Mouse (Mus musculus): ENCODE results near the gene Tbl2. TPM values are rescaled to one million over a fixed set of nuclear protein-coding genes. Genes with fewer than 3 reads are reported as not detected.

The Tbl2 gene
- total RNA-seq, 1 experiment, result 49.6 TPM

DNA sequence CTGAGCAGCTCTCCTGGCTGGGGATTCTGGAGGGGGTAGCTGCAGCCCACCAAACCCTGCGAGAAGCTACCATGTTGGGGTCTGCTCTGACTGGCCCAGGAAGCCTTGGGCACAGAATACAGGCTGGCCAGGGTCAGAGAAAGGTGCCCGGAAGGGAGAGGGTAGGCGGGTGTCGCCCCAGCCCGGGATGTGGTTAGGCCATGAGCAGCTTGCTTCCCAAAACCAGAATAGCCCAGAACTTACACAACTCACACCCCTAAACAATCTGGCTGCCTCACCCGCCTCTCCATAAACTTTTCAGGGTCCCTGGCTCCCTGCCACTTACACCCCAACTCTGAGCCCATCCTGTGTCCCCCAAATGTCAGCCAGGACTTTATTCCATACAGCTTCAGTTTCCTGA is 21.8 kb upstream of the Tbl2 start:
- H3K4me3 ChIP-seq (ENCODE audit: insufficient read depth in 1 of 2, low read depth in 1 of 2, low read length in 2 of 2, poor library complexity in 1 of 2, severe bottlenecking in 1 of 2), result no peak overlapping the region
- H3K27ac ChIP-seq (ENCODE audit: insufficient read depth, low read depth, low read length, poor library complexity, severe bottlenecking), result no peak overlapping the region
- no peaks in the 10 kb centered on the region for H3K4me1 ChIP-seq (ENCODE audit: control insufficient read depth in 2 of 2, insufficient read depth in 2 of 2, low read length in 2 of 2, poor library complexity in 1 of 2)
- in situ Hi-C loops (cut with MboI; ENCODE audit: low sequenced_read_pairs in 2 of 2, unreplicated experiment in 2 of 2), result no loop called here
- TF ChIP-seq CHD2 (IDR thresholded peaks at IDR 0.05; ENCODE audit: low read depth, low read length) (no peak), ZC3H11A (IDR thresholded peaks at IDR 0.05; ENCODE audit: borderline replicate concordance, low read depth, low read length) (no peak), MAFK (IDR thresholded peaks at IDR 0.05; ENCODE audit: insufficient read depth, low read depth, low read length) (no peak)
- no peak for DNase-seq (ENCODE audit: low read depth, low spot score)
- H3K9me3 ChIP-seq (ENCODE audit: control insufficient read depth, insufficient read depth, low read depth, low read length), result no peaks in the 10 kb centered on the region
- no peaks in the 10 kb centered on the region for H3K36me3 ChIP-seq (ENCODE audit: control insufficient read depth, insufficient read depth, low read length, poor library complexity, severe bottlenecking)
- no peak overlapping the region for H3K9ac ChIP-seq (ENCODE audit: insufficient read depth, low read depth, low read length, poor library complexity, severe bottlenecking)

DNA sequence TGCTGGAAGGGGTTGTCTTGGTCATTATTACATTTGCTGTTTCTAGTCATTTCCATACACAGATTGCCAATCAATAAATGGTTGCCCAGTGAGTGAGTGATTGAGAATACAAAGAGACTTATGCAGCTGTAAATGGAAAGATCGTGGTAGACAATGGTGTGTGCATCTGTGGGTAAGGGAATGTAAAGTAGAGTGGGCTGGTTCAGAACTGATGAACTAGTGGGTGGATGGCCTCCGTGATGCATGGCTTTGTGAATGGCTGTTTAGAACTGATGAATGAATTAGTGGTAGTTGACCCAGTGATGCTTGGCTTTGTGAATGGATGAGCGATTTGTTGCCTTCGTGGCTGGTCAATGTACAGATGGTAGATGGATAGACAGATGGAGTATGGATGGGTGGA is 19.7 kb upstream of the Tbl2 start:
- in situ Hi-C loops (cut with MboI; ENCODE audit: low sequenced_read_pairs in 2 of 2, unreplicated experiment in 2 of 2), result no loop called here
- DNase-seq (ENCODE audit: low read depth, low spot score), result no peak
- no peak overlapping the region for H3K4me3 ChIP-seq (ENCODE audit: insufficient read depth in 1 of 2, low read depth in 1 of 2, low read length in 2 of 2, poor library complexity in 1 of 2, severe bottlenecking in 1 of 2)

DNA sequence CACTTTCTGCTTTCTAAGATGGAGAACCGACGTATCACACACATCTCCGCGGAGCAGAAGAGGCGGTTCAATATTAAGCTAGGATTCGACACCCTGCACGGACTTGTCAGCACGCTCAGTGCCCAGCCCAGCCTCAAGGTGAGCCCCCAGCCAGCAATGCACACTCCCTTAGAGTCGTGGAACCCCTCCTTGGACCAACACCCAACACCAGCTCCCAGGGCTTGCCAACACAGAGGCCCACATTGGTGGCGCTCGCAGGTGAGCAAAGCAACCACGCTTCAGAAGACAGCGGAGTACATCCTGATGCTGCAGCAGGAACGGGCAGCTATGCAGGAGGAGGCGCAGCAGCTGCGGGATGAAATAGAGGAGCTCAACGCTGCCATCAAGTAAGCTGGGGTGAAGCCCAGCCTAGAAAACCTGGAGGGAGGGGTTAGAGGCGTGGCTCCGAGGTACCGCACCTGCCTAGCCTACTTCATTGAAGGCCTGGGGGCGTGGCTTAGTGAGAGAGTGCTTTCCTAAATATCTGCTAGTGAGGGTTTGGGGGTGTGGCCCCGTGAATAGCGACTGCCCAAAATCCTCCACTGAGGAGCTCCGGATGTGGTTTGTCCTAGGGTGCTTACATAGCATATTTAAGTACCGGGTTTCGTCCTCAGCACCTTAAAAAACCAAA is 15.6 kb upstream of the Tbl2 start:
- Histone ChIP-seq H3K9ac (ENCODE audit: insufficient read depth, low read depth, low read length, poor library complexity, severe bottlenecking) (no peak overlapping the region), H3K36me3 (ENCODE audit: control insufficient read depth, insufficient read depth, low read length, poor library complexity, severe bottlenecking) (no peaks in the 10 kb centered on the region), H3K9me3 (ENCODE audit: control insufficient read depth, insufficient read depth, low read depth, low read length) (no peaks in the 10 kb centered on the region), H3K4me3 (ENCODE audit: insufficient read depth in 1 of 2, low read depth in 1 of 2, low read length in 2 of 2, poor library complexity in 1 of 2, severe bottlenecking in 1 of 2) (peak overlapping the region; percentile 44 to 57), H3K27ac (ENCODE audit: insufficient read depth, low read depth, low read length, poor library complexity, severe bottlenecking) (no peak overlapping the region), H3K4me1 (ENCODE audit: control insufficient read depth in 2 of 2, insufficient read depth in 2 of 2, low read length in 2 of 2, poor library complexity in 1 of 2) (peaks cover 2 to 14% of the 10 kb centered on the region in 2 experiments; a peak in 2 of 4 replicates)
- TF ChIP-seq MAFK (IDR thresholded peaks at IDR 0.05; ENCODE audit: insufficient read depth, low read depth, low read length) (no peak), ZNF384 (IDR thresholded peaks at IDR 0.05; ENCODE audit: low read depth, low read length) (no peak), HCFC1 (IDR thresholded peaks at IDR 0.05; ENCODE audit: borderline replicate concordance, insufficient read depth, low read length) (no peak), ZC3H11A (IDR thresholded peaks at IDR 0.05; ENCODE audit: borderline replicate concordance, low read depth, low read length) (no peak), CHD2 (IDR thresholded peaks at IDR 0.05; ENCODE audit: low read depth, low read length) (no peak)
- peak; percentile 87 for DNase-seq (ENCODE audit: low read depth, low spot score)
- in situ Hi-C loops (cut with MboI; ENCODE audit: low sequenced_read_pairs in 2 of 2, unreplicated experiment in 2 of 2), result no loop called here

More for the DNA sequence above, 19.7 kb upstream of the Tbl2 start:
- H3K36me3 ChIP-seq (ENCODE audit: control insufficient read depth, insufficient read depth, low read length, poor library complexity, severe bottlenecking), result no peaks in the 10 kb centered on the region
- H3K27ac ChIP-seq (ENCODE audit: insufficient read depth, low read depth, low read length, poor library complexity, severe bottlenecking), result no peak overlapping the region
- TF ChIP-seq ZC3H11A (IDR thresholded peaks at IDR 0.05; ENCODE audit: borderline replicate concordance, low read depth, low read length), result no peak
- TF ChIP-seq HCFC1 (IDR thresholded peaks at IDR 0.05; ENCODE audit: borderline replicate concordance, insufficient read depth, low read length), result no peak
- TF ChIP-seq MAFK (IDR thresholded peaks at IDR 0.05; ENCODE audit: insufficient read depth, low read depth, low read length), result no peak
- no peak for TF ChIP-seq CHD2 (IDR thresholded peaks at IDR 0.05; ENCODE audit: low read depth, low read length)
- no peak for TF ChIP-seq ZNF384 (IDR thresholded peaks at IDR 0.05; ENCODE audit: low read depth, low read length)
- H3K9ac ChIP-seq (ENCODE audit: insufficient read depth, low read depth, low read length, poor library complexity, severe bottlenecking), result no peak overlapping the region
- H3K4me1 ChIP-seq (ENCODE audit: control insufficient read depth in 2 of 2, insufficient read depth in 2 of 2, low read length in 2 of 2, poor library complexity in 1 of 2), result peaks cover 2 to 10% of the 10 kb centered on the region in 2 experiments; a peak in 2 of 4 replicates
- no peaks in the 10 kb centered on the region for H3K9me3 ChIP-seq (ENCODE audit: control insufficient read depth, insufficient read depth, low read depth, low read length)

DNA sequence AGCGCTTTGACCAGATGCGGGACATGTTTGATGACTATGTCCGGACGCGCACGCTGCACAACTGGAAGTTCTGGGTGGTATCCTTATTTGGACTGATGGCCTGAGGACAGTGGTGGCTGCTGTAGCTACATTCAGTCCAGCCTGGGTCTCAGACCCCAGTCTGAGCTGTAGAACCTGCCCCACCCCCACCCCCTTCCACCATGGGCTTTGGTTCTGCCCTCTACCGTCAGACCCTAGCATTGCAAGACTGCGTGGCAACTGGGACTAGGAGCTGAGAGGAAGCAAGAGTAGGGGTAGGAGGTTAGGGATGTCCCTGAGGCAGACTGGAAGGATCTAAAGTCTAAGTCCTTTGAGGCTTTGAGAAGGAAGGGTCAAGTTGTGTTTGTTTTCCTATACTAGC is 14.9 kb upstream of the Tbl2 start:
- H3K27ac ChIP-seq (ENCODE audit: insufficient read depth, low read depth, low read length, poor library complexity, severe bottlenecking), result no peak overlapping the region
- no peak overlapping the region for H3K9ac ChIP-seq (ENCODE audit: insufficient read depth, low read depth, low read length, poor library complexity, severe bottlenecking)
- peak overlapping the region; percentile 44 to 57 for H3K4me3 ChIP-seq (ENCODE audit: insufficient read depth in 1 of 2, low read depth in 1 of 2, low read length in 2 of 2, poor library complexity in 1 of 2, severe bottlenecking in 1 of 2)
- no peaks in the 10 kb centered on the region for H3K36me3 ChIP-seq (ENCODE audit: control insufficient read depth, insufficient read depth, low read length, poor library complexity, severe bottlenecking)
- in situ Hi-C loops (cut with MboI; ENCODE audit: low sequenced_read_pairs in 2 of 2, unreplicated experiment in 2 of 2), result no loop called here
- TF ChIP-seq CHD2 (IDR thresholded peaks at IDR 0.05; ENCODE audit: low read depth, low read length) (peak; percentile 50; the same call in 1 of the 2 replicates), HCFC1 (IDR thresholded peaks at IDR 0.05; ENCODE audit: borderline replicate concordance, insufficient read depth, low read length) (no peak), MAFK (IDR thresholded peaks at IDR 0.05; ENCODE audit: insufficient read depth, low read depth, low read length) (no peak), ZC3H11A (IDR thresholded peaks at IDR 0.05; ENCODE audit: borderline replicate concordance, low read depth, low read length) (no peak)
- H3K9me3 ChIP-seq (ENCODE audit: control insufficient read depth, insufficient read depth, low read depth, low read length), result no peaks in the 10 kb centered on the region
- H3K4me1 ChIP-seq (ENCODE audit: control insufficient read depth in 2 of 2, insufficient read depth in 2 of 2, low read length in 2 of 2, poor library complexity in 1 of 2), result peaks cover 2 to 14% of the 10 kb centered on the region in 2 experiments; a peak in 2 of 4 replicates
- peak; percentile 81 for DNase-seq (ENCODE audit: low read depth, low spot score)

Data from ES-E14 (cell line).